8 mouse cellular contexts compared by ENCODE assay signal in the genomic region with DNA sequence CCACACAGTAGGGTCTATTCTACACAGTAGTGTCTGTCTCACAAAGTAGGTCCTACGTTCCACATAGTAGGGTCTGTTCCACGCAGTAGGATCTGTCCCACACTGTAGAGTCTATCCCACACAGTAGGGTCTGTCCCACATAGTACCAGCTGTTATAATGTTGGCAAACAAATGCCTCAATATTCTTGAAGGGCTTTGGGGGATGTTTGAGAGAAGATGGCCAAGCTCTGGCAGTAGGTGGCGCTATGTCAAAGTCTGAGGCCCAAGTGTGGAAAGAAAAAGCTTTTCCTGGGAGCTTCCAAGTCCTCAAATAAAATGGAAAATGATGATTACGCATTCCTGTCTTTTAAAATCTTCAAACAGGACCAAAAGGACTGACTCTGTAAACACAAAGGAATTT.
DNase-seq lines count a peak whose midpoint lies in the region; ATAC-seq and TF ChIP-seq lines count a peak whose summit lies in the region.

No protein-coding gene starts in this region.

- H3K4me3 ChIP-seq in intestine, postnatal 0 days (ENCODE audit: low read depth, low read length): no peak overlapping the region
- no peak overlapping the region for H3K4me3 ChIP-seq in intestine, embryonic 16.5 days (ENCODE audit: low read length)
- H3K4me3 ChIP-seq in hindbrain, embryonic 14.5 days (replicated peaks; ENCODE audit: low read length): no peak overlapping the region
- no peak overlapping the region for H3K4me3 ChIP-seq in liver, embryonic 14.5 days (ENCODE audit: insufficient read depth in 1 of 2, low read depth in 2 of 2, low read length in 2 of 2)

- no peak overlapping the region for H3K9ac ChIP-seq in intestine, postnatal 0 days (ENCODE audit: low read depth, low read length)
- H3K9ac ChIP-seq in intestine, embryonic 16.5 days (ENCODE audit: low read depth, low read length): no peak overlapping the region
- no peak overlapping the region for H3K9ac ChIP-seq in hindbrain, embryonic 14.5 days
- H3K9ac ChIP-seq in liver, embryonic 14.5 days (replicated peaks): no peak overlapping the region

- TF ChIP-seq EP300 in liver, embryonic 14.5 days (IDR thresholded peaks at IDR 0.05; ENCODE audit: low read depth): no peak

- no peak for TF ChIP-seq POLR2A in brain, embryonic 14.5 days (IDR thresholded peaks at IDR 0.05; ENCODE audit: borderline replicate concordance, extremely low read depth, insufficient read depth, insufficient read length, poor library complexity, severe bottlenecking)

- H3K27ac ChIP-seq in intestine, postnatal 0 days (ENCODE audit: low read depth, low read length): no peak overlapping the region
- H3K27ac ChIP-seq in intestine, embryonic 16.5 days (ENCODE audit: low read length): no peak overlapping the region
- H3K27ac ChIP-seq in hindbrain, embryonic 14.5 days: no peak overlapping the region
- no peak overlapping the region for H3K27ac ChIP-seq in liver, embryonic 14.5 days

- 49% methylated on average over 4 of the region's 4 CpGs for WGBS in intestine, postnatal 0 days
- 44% methylated on average over 4 of the region's 4 CpGs for WGBS in intestine, embryonic 16.5 days
- WGBS in hindbrain, embryonic 14.5 days: 51% methylated on average over 4 of the region's 4 CpGs
- 32% methylated on average over 4 of the region's 4 CpGs for whole genome bisulfite sequencing in liver, embryonic 14.5 days (ENCODE audit: insufficient replicate concordance)

- DNase-seq in MEL-GATA-1-ER (ENCODE audit: extremely low read depth, low read depth): peak; percentile 32
- DNase-seq in brain, embryonic 14.5 days (ENCODE audit: low read depth): peak; percentile 84
- peak; percentile 82 for DNase-seq in hindbrain, embryonic 14.5 days (ENCODE audit: low spot score)
- DNase-seq in liver, embryonic 14.5 days (ENCODE audit: low read depth in 3 of 3, low spot score in 3 of 3): no peak
- DNase-seq in right cerebral cortex, adult 2 months (ENCODE audit: low spot score in 2 of 2): peak; percentile 82 to 84
- DNase-seq in spleen, postnatal 4 days (ENCODE audit: low spot score in 2 of 2): no peak

- H3K9me3 ChIP-seq in intestine, postnatal 0 days (ENCODE audit: control insufficient read depth): no peaks in the 10 kb centered on the region
- no peaks in the 10 kb centered on the region for H3K9me3 ChIP-seq in intestine, embryonic 16.5 days (ENCODE audit: control insufficient read depth, low read length)
- H3K9me3 ChIP-seq in hindbrain, embryonic 14.5 days (ENCODE audit: control insufficient read depth, low read length): no peaks in the 10 kb centered on the region
- no peaks in the 10 kb centered on the region for H3K9me3 ChIP-seq in liver, embryonic 14.5 days (ENCODE audit: control insufficient read depth, low read length)

- H3K4me1 ChIP-seq in intestine, postnatal 0 days (replicated peaks; ENCODE audit: control insufficient read depth, insufficient read depth, low read length): no peaks in the 10 kb centered on the region
- no peaks in the 10 kb centered on the region for H3K4me1 ChIP-seq in intestine, embryonic 16.5 days (ENCODE audit: control insufficient read depth, insufficient read depth, low read length)
- 0 out of 2 replicates have a peak, but pooled peaks cover 10% of the 10 kb centered on the region for H3K4me1 ChIP-seq in hindbrain, embryonic 14.5 days (replicated peaks; ENCODE audit: control insufficient read depth, insufficient read depth, low read length)
- no peaks in the 10 kb centered on the region; a peak in 2 of 4 replicates for H3K4me1 ChIP-seq in liver, embryonic 14.5 days (replicated peaks; ENCODE audit: control insufficient read depth in 2 of 2, insufficient read depth in 2 of 2, low read length in 1 of 2)

- no peaks in the 10 kb centered on the region for H3K27me3 ChIP-seq in intestine, postnatal 0 days (replicated peaks; ENCODE audit: control insufficient read depth, insufficient read depth, low read length)
- H3K27me3 ChIP-seq in intestine, embryonic 16.5 days (replicated peaks; ENCODE audit: control insufficient read depth, insufficient read depth, low read length): no peaks in the 10 kb centered on the region
- no peaks in the 10 kb centered on the region for H3K27me3 ChIP-seq in hindbrain, embryonic 14.5 days (ENCODE audit: control insufficient read depth, insufficient read depth, low read length)
- no peaks in the 10 kb centered on the region for H3K27me3 ChIP-seq in liver, embryonic 14.5 days (ENCODE audit: control insufficient read depth, insufficient read depth, low read length)

- no peaks in the 10 kb centered on the region for H3K36me3 ChIP-seq in intestine, postnatal 0 days (ENCODE audit: control insufficient read depth, insufficient read depth)
- H3K36me3 ChIP-seq in intestine, embryonic 16.5 days (ENCODE audit: control insufficient read depth, insufficient read depth, low read length): no peaks in the 10 kb centered on the region
- no peaks in the 10 kb centered on the region for H3K36me3 ChIP-seq in hindbrain, embryonic 14.5 days (replicated peaks; ENCODE audit: control insufficient read depth, insufficient read depth)
- no peaks in the 10 kb centered on the region for H3K36me3 ChIP-seq in liver, embryonic 14.5 days (replicated peaks; ENCODE audit: control insufficient read depth, insufficient read depth, low read depth)

- ATAC-seq in intestine, postnatal 0 days: no peak
- ATAC-seq in intestine, embryonic 16.5 days: no peak
- no peak for ATAC-seq in hindbrain, embryonic 14.5 days (ENCODE audit: low FRiP score)
- no peak for ATAC-seq in liver, embryonic 14.5 days (ENCODE audit: insufficient read depth)

- peak; percentile 78 for TF ChIP-seq CTCF in intestine, postnatal 0 days (IDR thresholded peaks at IDR 0.05; ENCODE audit: low read depth)
- peak; percentile 74; the same call in 1 of the 2 replicates for TF ChIP-seq CTCF in brain, embryonic 14.5 days (IDR thresholded peaks at IDR 0.05; ENCODE audit: borderline replicate concordance, extremely low read depth, insufficient read depth, insufficient read length)
- TF ChIP-seq CTCF in liver, embryonic 14.5 days (IDR thresholded peaks at IDR 0.05; ENCODE audit: low read depth): peak; percentile 42; the same call in 1 of the 2 replicates

- H3K4me2 ChIP-seq in intestine, postnatal 0 days (replicated peaks; ENCODE audit: low read depth): no peak overlapping the region
- H3K4me2 ChIP-seq in intestine, embryonic 16.5 days (ENCODE audit: low read depth, low read length): no peak overlapping the region
- H3K4me2 ChIP-seq in hindbrain, embryonic 14.5 days (replicated peaks): no peak overlapping the region
- no peak overlapping the region for H3K4me2 ChIP-seq in liver, embryonic 14.5 days (ENCODE audit: low read depth)

Comparison
In these comparisons a context has a peak if more than half of its experiments do, and no peak if none do; other contexts are left out.
1. DNase-seq: peak in MEL-GATA-1-ER (single experiment), brain, embryonic 14.5 days (single experiment), hindbrain, embryonic 14.5 days (single experiment) and right cerebral cortex, adult 2 months (2 of 2); none in liver, embryonic 14.5 days (0 of 3) and spleen, postnatal 4 days (0 of 2).
2. Peak in every context shown above with its lines, with median percentiles within 50 percentile points of each other: CTCF ChIP-seq.